Mouse (Mus musculus): Measurements from ENCODE around the gene Kcng4. TPM values are rescaled to one million over a fixed set of nuclear protein-coding genes. Genes with fewer than 3 reads are reported as not detected.
A peak's percentile ranks its signal among the peaks of the same experiment; 100 is the strongest.

Gene Kcng4
- polyA plus RNA-seq, 1 experiment, result 0.82 TPM

- 73% methylated on average over 29 of the region's 29 CpGs for WGBS
- no peak for TF ChIP-seq POLR2A (IDR thresholded peaks at IDR 0.05; ENCODE audit: low read depth, low read length)
- TF ChIP-seq CTCF (IDR thresholded peaks at IDR 0.05; ENCODE audit: extremely low read depth, insufficient read length, insufficient replicate concordance, low read depth, low read length), result no peak
These were observed 2.6 kb downstream of the Kcng4 start for GRCm38 (mm10) chr8:119632909-119633308.

GRCm38 (mm10) chr8:119632246-119632645 lies 3.2 kb downstream of the Kcng4 start:
- H3K36me3 ChIP-seq (ENCODE audit: control insufficient read depth, insufficient read depth, low read length), result no peaks in the 10 kb centered on the region
- no peak overlapping the region for H3K27ac ChIP-seq (ENCODE audit: insufficient read depth, low read depth, low read length)
- peaks cover 12% of the 10 kb centered on the region for H3K4me1 ChIP-seq (ENCODE audit: control insufficient read depth, insufficient read depth, insufficient read length, low read length)
- TF ChIP-seq POLR2A (IDR thresholded peaks at IDR 0.05; ENCODE audit: low read depth, low read length) (no peak), CTCF (IDR thresholded peaks at IDR 0.05; ENCODE audit: extremely low read depth, insufficient read length, insufficient replicate concordance, low read depth, low read length) (no peak)
- whole genome bisulfite sequencing, result 88% methylated on average over 9 of the region's 9 CpGs
- no peaks in the 10 kb centered on the region for H3K27me3 ChIP-seq (ENCODE audit: control insufficient read depth, insufficient read depth, low read length)
- H3K4me3 ChIP-seq (ENCODE audit: low read depth, low read length), result no peak overlapping the region

More at GRCm38 (mm10) chr8:119632909-119633308, 2.6 kb downstream of the Kcng4 start:
- Histone ChIP-seq H3K36me3 (ENCODE audit: control insufficient read depth, insufficient read depth, low read length) (no peaks in the 10 kb centered on the region), H3K4me1 (ENCODE audit: control insufficient read depth, insufficient read depth, insufficient read length, low read length) (peaks cover 5% of the 10 kb centered on the region), H3K27me3 (ENCODE audit: control insufficient read depth, insufficient read depth, low read length) (no peaks in the 10 kb centered on the region), H3K4me3 (ENCODE audit: low read depth, low read length) (no peak overlapping the region), H3K27ac (ENCODE audit: insufficient read depth, low read depth, low read length) (no peak overlapping the region)

GRCm38 (mm10) chr8:119630841-119631240 lies 4.6 kb downstream of the Kcng4 start:
- Histone ChIP-seq H3K36me3 (ENCODE audit: control insufficient read depth, insufficient read depth, low read length) (no peaks in the 10 kb centered on the region), H3K4me1 (ENCODE audit: control insufficient read depth, insufficient read depth, insufficient read length, low read length) (peaks cover 14% of the 10 kb centered on the region), H3K4me3 (ENCODE audit: low read depth, low read length) (no peak overlapping the region), H3K27ac (ENCODE audit: insufficient read depth, low read depth, low read length) (no peak overlapping the region), H3K27me3 (ENCODE audit: control insufficient read depth, insufficient read depth, low read length) (no peaks in the 10 kb centered on the region)
- 52% methylated on average over 3 of the region's 3 CpGs for WGBS
- no peak for TF ChIP-seq POLR2A (IDR thresholded peaks at IDR 0.05; ENCODE audit: low read depth, low read length)
- no peak for TF ChIP-seq CTCF (IDR thresholded peaks at IDR 0.05; ENCODE audit: extremely low read depth, insufficient read length, insufficient replicate concordance, low read depth, low read length)

- no peaks in the 10 kb centered on the region for H3K27me3 ChIP-seq (ENCODE audit: control insufficient read depth, insufficient read depth, low read length)
- H3K4me1 ChIP-seq (ENCODE audit: control insufficient read depth, insufficient read depth, insufficient read length, low read length), result peaks cover 10% of the 10 kb centered on the region
- H3K36me3 ChIP-seq (ENCODE audit: control insufficient read depth, insufficient read depth, low read length), result no peaks in the 10 kb centered on the region
- H3K27ac ChIP-seq (ENCODE audit: insufficient read depth, low read depth, low read length), result peak overlapping the region; percentile 42
- 59% methylated on average over 10 of the region's 10 CpGs for WGBS
- TF ChIP-seq CTCF (IDR thresholded peaks at IDR 0.05; ENCODE audit: extremely low read depth, insufficient read length, insufficient replicate concordance, low read depth, low read length) (no peak), POLR2A (IDR thresholded peaks at IDR 0.05; ENCODE audit: low read depth, low read length) (no peak)
- no peak overlapping the region for H3K4me3 ChIP-seq (ENCODE audit: low read depth, low read length)
These were observed 7.7 kb downstream of the Kcng4 start for GRCm38 (mm10) chr8:119627613-119628359.

- Histone ChIP-seq H3K36me3 (ENCODE audit: control insufficient read depth, insufficient read depth, low read length) (no peaks in the 10 kb centered on the region), H3K27ac (ENCODE audit: insufficient read depth, low read depth, low read length) (peak overlapping the region; percentile 42), H3K4me1 (ENCODE audit: control insufficient read depth, insufficient read depth, insufficient read length, low read length) (peaks cover 10% of the 10 kb centered on the region), H3K27me3 (ENCODE audit: control insufficient read depth, insufficient read depth, low read length) (no peaks in the 10 kb centered on the region), H3K4me3 (ENCODE audit: low read depth, low read length) (no peak overlapping the region)
- TF ChIP-seq POLR2A (IDR thresholded peaks at IDR 0.05; ENCODE audit: low read depth, low read length) (no peak), CTCF (IDR thresholded peaks at IDR 0.05; ENCODE audit: extremely low read depth, insufficient read length, insufficient replicate concordance, low read depth, low read length) (no peak)
- 91% methylated on average over 7 of the region's 7 CpGs for WGBS
These were observed 8.3 kb downstream of the Kcng4 start for GRCm38 (mm10) chr8:119627199-119627598.

GRCm38 (mm10) chr8:119625788-119626187 lies 9.7 kb downstream of the Kcng4 start:
- Histone ChIP-seq H3K27me3 (ENCODE audit: control insufficient read depth, insufficient read depth, low read length) (no peaks in the 10 kb centered on the region), H3K36me3 (ENCODE audit: control insufficient read depth, insufficient read depth, low read length) (no peaks in the 10 kb centered on the region), H3K27ac (ENCODE audit: insufficient read depth, low read depth, low read length) (no peak overlapping the region), H3K4me1 (ENCODE audit: control insufficient read depth, insufficient read depth, insufficient read length, low read length) (peaks cover 10% of the 10 kb centered on the region), H3K4me3 (ENCODE audit: low read depth, low read length) (no peak overlapping the region)
- 91% methylated on average over 22 of the region's 22 CpGs for WGBS
- TF ChIP-seq CTCF (IDR thresholded peaks at IDR 0.05; ENCODE audit: extremely low read depth, insufficient read length, insufficient replicate concordance, low read depth, low read length) (no peak), POLR2A (IDR thresholded peaks at IDR 0.05; ENCODE audit: low read depth, low read length) (no peak)

- no peak overlapping the region for H3K4me3 ChIP-seq (ENCODE audit: low read depth, low read length)
- H3K27me3 ChIP-seq (ENCODE audit: control insufficient read depth, insufficient read depth, low read length), result no peaks in the 10 kb centered on the region
- TF ChIP-seq CTCF (IDR thresholded peaks at IDR 0.05; ENCODE audit: extremely low read depth, insufficient read length, insufficient replicate concordance, low read depth, low read length) (no peak), POLR2A (IDR thresholded peaks at IDR 0.05; ENCODE audit: low read depth, low read length) (no peak)
- no peaks in the 10 kb centered on the region for H3K36me3 ChIP-seq (ENCODE audit: control insufficient read depth, insufficient read depth, low read length)
- H3K4me1 ChIP-seq (ENCODE audit: control insufficient read depth, insufficient read depth, insufficient read length, low read length), result peaks cover 10% of the 10 kb centered on the region
- no peak overlapping the region for H3K27ac ChIP-seq (ENCODE audit: insufficient read depth, low read depth, low read length)
- WGBS, result 90% methylated on average over 7 of the region's 7 CpGs
These were observed 10.6 kb downstream of the Kcng4 start for GRCm38 (mm10) chr8:119624916-119625315.

Data from small intestine, adult 2 months (tissue).